Mouse (Mus musculus) ES-E14 (cell line): ENCODE measurements around the gene Alcam. TPM values are rescaled to one million over a fixed set of nuclear protein-coding genes. Genes with fewer than 3 reads are reported as not detected.

Source experiments
- DNase-seq: peaks from one replicate; pipeline ENCODE4 v3.0.0-alpha.2; 2013; ENCODE audit warnings: low read depth, low spot score
- H3K27ac ChIP-seq: 2 replicates; pipeline ENCODE4 v1.5.1; 2012; ENCODE audit warnings: low read depth, mild to moderate bottlenecking, low read length, moderate library complexity, mixed read lengths; ENCODE audit not compliant: poor library complexity, insufficient read depth, severe bottlenecking
- H3K36me3 ChIP-seq: 2 replicates; pipeline ENCODE4 v1.6.1; 2012; ENCODE audit warnings: mild to moderate bottlenecking, low read length, moderate library complexity, mixed read lengths; ENCODE audit not compliant: control insufficient read depth, poor library complexity, insufficient read depth, severe bottlenecking
- H3K4me1 ChIP-seq, 2 experiments: fragments of 150-350 bp in 1 of 2; sonication (generic) in 1 of 2; 2 replicates each; pipeline ENCODE4 v1.6.1; 2012; ENCODE audit warnings: low read length in 2 of 2, mild to moderate bottlenecking in 1 of 2, mixed read lengths in 1 of 2; ENCODE audit not compliant: control insufficient read depth in 2 of 2, insufficient read depth in 2 of 2, poor library complexity in 1 of 2
- H3K4me3 ChIP-seq, 2 experiments: fragments of 150-350 bp in 1 of 2; sonication (generic) in 1 of 2; 2 replicates each; pipeline ENCODE4 v1.5.1; 2012; ENCODE audit warnings: low read length in 2 of 2, low read depth in 1 of 2, mild to moderate bottlenecking in 1 of 2, mixed read lengths in 1 of 2; ENCODE audit not compliant: insufficient read depth in 1 of 2, poor library complexity in 1 of 2, severe bottlenecking in 1 of 2
- H3K9ac ChIP-seq: 2 replicates; pipeline ENCODE4 v1.6.1; 2012; ENCODE audit warnings: low read depth, mild to moderate bottlenecking, low read length, mixed read lengths; ENCODE audit not compliant: poor library complexity, insufficient read depth, severe bottlenecking
- H3K9me3 ChIP-seq: fragments of 150-350 bp; sonication (generic); 2 replicates; pipeline ENCODE4 v1.6.1; 2012; ENCODE audit warnings: low read depth, mild to moderate bottlenecking, low read length; ENCODE audit not compliant: control insufficient read depth, insufficient read depth
- CHD2 ChIP-seq: IDR thresholded peaks from 2 replicates; pipeline ENCODE4 v1.6.1; 2014; ENCODE audit warnings: mild to moderate bottlenecking, low read depth, low read length, inconsistent platforms
- HCFC1 ChIP-seq: IDR thresholded peaks from 2 replicates; pipeline ENCODE4 v1.6.1; 2012; ENCODE audit warnings: low read length, inconsistent platforms, borderline replicate concordance; ENCODE audit not compliant: insufficient read depth
- MAFK ChIP-seq: IDR thresholded peaks from 2 replicates; pipeline ENCODE4 v1.6.1; 2014; ENCODE audit warnings: mild to moderate bottlenecking, low read depth, low read length, inconsistent platforms; ENCODE audit not compliant: insufficient read depth
- ZC3H11A ChIP-seq: IDR thresholded peaks from 2 replicates; pipeline ENCODE4 v1.6.1; 2012; ENCODE audit warnings: low read depth, mild to moderate bottlenecking, inconsistent platforms, low read length, borderline replicate concordance
- ZNF384 ChIP-seq: IDR thresholded peaks from 2 replicates; pipeline ENCODE4 v1.6.1; 2012; ENCODE audit warnings: low read depth, low read length, inconsistent platforms
- in situ Hi-C, 2 experiments: fragments of 600-800 bp; cut with MboI; formaldehyde crosslinking; loops; one replicate each; pipeline ENCODE4 v1.15.1; 2025; ENCODE audit warnings: low sequenced_read_pairs in 2 of 2, inconsistent platforms in 1 of 2; ENCODE audit not compliant: unreplicated experiment in 2 of 2
- total RNA-seq: library from RNA; depleted of rRNA; stranded (reverse); fragments of 300-350 nt; gene quantifications from 2 replicates; pipeline ENCODE4 v1.2.3, GENCODE M21; 2012

The Alcam gene
- total RNA-seq, 1 experiment = 8.1 TPM

DNA sequence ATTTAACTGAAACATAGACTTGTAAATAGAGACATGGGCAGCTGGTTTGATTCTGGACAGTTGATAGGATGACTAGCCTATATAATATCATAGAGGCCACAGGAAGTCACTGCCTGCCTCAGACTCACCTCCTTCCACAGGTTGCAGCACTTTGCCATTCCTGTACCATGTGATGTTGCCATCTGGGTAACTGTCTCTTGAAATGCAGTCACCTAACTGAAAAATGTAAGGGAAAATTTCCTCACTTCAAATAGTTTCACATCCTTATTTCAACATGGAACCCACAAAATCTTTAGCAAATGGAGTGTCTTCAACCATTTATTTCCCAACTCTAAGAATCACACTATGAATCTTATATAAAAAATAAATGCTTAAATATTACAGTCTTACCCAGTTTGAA, 158.3 kb downstream of the Alcam start:
- Histone ChIP-seq H3K27ac (no peak overlapping the region), H3K9ac (no peak overlapping the region), H3K4me1 (no peaks in the 10 kb centered on the region), H3K9me3 (no peaks in the 10 kb centered on the region), H3K4me3 (no peak overlapping the region), H3K36me3 (no peaks in the 10 kb centered on the region)
- TF ChIP-seq HCFC1 (no peak), MAFK (no peak), CHD2 (no peak), ZNF384 (no peak), ZC3H11A (no peak)
- in situ Hi-C loops = no loop called here
- DNase-seq = no peak

GRCm38 (mm10) chr16:52292440-52293048, 161.3 kb downstream of the Alcam start:
- Histone ChIP-seq H3K4me3 (no peak overlapping the region), H3K9ac (no peak overlapping the region), H3K36me3 (no peaks in the 10 kb centered on the region), H3K4me1 (no peaks in the 10 kb centered on the region), H3K27ac (no peak overlapping the region), H3K9me3 (no peaks in the 10 kb centered on the region)
- DNase-seq = no peak
- in situ Hi-C loops = no loop called here
- no peak for TF ChIP-seq ZNF384
- TF ChIP-seq CHD2 = no peak
- TF ChIP-seq MAFK = no peak
- no peak for TF ChIP-seq ZC3H11A
- TF ChIP-seq HCFC1 = no peak

DNA sequence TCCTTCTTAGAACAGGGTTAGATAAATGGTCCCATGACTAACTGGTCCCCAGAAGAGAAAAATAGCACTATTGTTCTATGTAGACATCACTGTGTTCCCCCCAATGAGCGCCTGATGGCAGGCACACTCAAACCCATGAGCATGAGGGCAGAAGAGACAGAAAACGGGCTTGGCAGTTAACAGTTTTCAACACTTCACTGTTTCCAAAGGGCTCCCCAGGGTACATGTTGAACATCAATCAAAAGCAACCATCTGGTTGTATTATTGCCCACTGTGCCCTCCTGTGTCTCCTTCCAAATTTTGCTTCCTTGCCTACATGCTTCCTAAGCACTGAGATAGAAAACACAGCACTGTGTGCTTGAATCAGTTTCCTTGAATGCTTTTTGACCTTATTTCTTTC, 173.7 kb downstream of the Alcam start:
- in situ Hi-C loops = no loop called here
- H3K36me3 ChIP-seq = no peaks in the 10 kb centered on the region
- no peaks in the 10 kb centered on the region for H3K9me3 ChIP-seq
- no peak overlapping the region for H3K27ac ChIP-seq
- DNase-seq = no peak
- H3K9ac ChIP-seq = no peak overlapping the region
- H3K4me1 ChIP-seq = no peaks in the 10 kb centered on the region
- H3K4me3 ChIP-seq = no peak overlapping the region
- TF ChIP-seq MAFK (no peak), ZC3H11A (no peak), HCFC1 (no peak), CHD2 (no peak), ZNF384 (no peak)

GRCm38 (mm10) chr16:52265066-52265465, 188.8 kb downstream of the Alcam start:
- DNase-seq = no peak
- no peak overlapping the region for H3K9ac ChIP-seq
- H3K36me3 ChIP-seq = no peaks in the 10 kb centered on the region
- no peaks in the 10 kb centered on the region for H3K4me1 ChIP-seq
- TF ChIP-seq ZNF384 = no peak
- 0 out of 2 replicates have a peak, but pooled peaks have one; percentile 8 for TF ChIP-seq MAFK
- no peak for TF ChIP-seq CHD2
- no peak for TF ChIP-seq HCFC1
- no peak for TF ChIP-seq ZC3H11A
- no peaks in the 10 kb centered on the region for H3K9me3 ChIP-seq
- H3K27ac ChIP-seq = no peak overlapping the region
- no peak overlapping the region for H3K4me3 ChIP-seq
- in situ Hi-C loops = no loop called here

DNA sequence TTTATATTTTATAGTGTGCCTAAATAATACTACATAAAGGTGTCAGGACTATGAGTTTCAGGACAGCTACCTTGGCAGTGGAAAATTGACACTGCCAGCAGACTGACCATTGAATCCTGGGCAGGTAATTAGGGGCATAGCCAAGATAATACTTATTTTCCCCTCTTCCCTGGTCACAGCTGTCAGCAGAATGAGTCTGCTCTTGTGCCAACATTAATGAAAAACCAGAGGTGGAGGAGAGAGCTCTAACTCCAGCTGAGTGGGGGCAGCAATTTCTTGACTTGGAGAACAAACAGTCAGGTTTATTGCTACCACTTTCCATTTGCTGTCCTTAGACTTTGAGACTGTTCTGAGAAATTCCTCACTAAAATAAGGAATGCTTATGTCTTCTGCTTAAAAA, 190.1 kb downstream of the Alcam start:
- no peaks in the 10 kb centered on the region for H3K9me3 ChIP-seq
- no peaks in the 10 kb centered on the region for H3K36me3 ChIP-seq
- in situ Hi-C loops = no loop called here
- no peak overlapping the region for H3K9ac ChIP-seq
- H3K4me3 ChIP-seq = no peak overlapping the region
- no peak for TF ChIP-seq MAFK
- TF ChIP-seq ZNF384 = no peak
- TF ChIP-seq ZC3H11A = no peak
- no peak for TF ChIP-seq HCFC1
- TF ChIP-seq CHD2 = no peak
- no peak overlapping the region for H3K27ac ChIP-seq
- no peaks in the 10 kb centered on the region for H3K4me1 ChIP-seq
- no peak for DNase-seq
